Mouse (Mus musculus) CH12.LX (cell line): ENCODE results near the gene Plekhh3.
"Not testable (repeated sequence)": the region's sequence is repeated elsewhere in the genome, so short reads cannot be mapped to it uniquely, and the experiment has no call there.

ENCODE experiments used
- EP300 ChIP-seq: IDR thresholded peaks from 2 replicates; pipeline ENCODE4 v1.6.1; 2011; ENCODE audit warnings: low read length, improper control_type of control experiment
- GABPA ChIP-seq: IDR thresholded peaks from 2 replicates; pipeline ENCODE4 v1.6.1; 2012; ENCODE audit warnings: low read depth, low read length, improper control_type of control experiment, inconsistent platforms; ENCODE audit not compliant: insufficient replicate concordance
- POLR2A ChIP-seq: IDR thresholded peaks from 2 replicates; pipeline ENCODE4 v1.6.1; 2011; ENCODE audit warnings: low read depth, mild to moderate bottlenecking, improper control_type of control experiment, low read length

DNA sequence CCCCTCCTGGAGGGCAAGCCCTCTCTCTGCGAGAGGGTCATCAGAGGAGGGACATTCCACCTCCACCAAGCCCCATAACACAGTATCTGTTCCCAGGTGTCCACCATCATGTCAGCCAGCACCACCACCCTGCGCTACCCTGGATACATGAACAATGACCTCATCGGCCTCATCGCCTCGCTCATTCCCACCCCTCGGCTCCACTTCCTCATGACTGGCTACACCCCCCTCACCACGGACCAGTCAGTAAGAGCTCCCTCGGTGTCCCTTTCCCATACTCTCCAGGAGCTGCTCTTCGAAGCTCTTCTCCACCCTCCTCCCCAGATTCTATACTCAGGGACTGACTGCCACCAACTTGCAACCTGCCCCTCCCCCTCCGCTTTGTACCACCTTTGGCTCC lies 11.0 kb downstream of the Plekhh3 start:
- TF ChIP-seq GABPA, EP300, POLR2A: not testable (repeated sequence)
